Mouse (Mus musculus): Measurements from ENCODE around the gene Cyb561d1. TPM values are rescaled to one million over a fixed set of nuclear protein-coding genes. Genes with fewer than 3 reads are reported as not detected.
"Not testable (repeated sequence)": the region's sequence is repeated elsewhere in the genome, so short reads cannot be mapped to it uniquely, and the experiment has no call there.

Gene Cyb561d1
- total RNA-seq (2021), result 1 to 10 TPM; 2.7 TPM
- long read RNA-seq, experiment 1, full-length matches to known transcripts, result 1 of 2 reads
- long read RNA-seq, experiment 1, partial matches to known transcripts, result 0 of 2 reads
- long read RNA-seq, experiment 1, other reads (novel, unspliced or antisense), result 1 of 2 reads
- long read RNA-seq, experiment 2, full-length matches to known transcripts, result 3 of 5 reads
- long read RNA-seq, experiment 2, partial matches to known transcripts, result 0 of 5 reads
- long read RNA-seq, experiment 2, other reads (novel, unspliced or antisense), result 2 of 5 reads

DNA sequence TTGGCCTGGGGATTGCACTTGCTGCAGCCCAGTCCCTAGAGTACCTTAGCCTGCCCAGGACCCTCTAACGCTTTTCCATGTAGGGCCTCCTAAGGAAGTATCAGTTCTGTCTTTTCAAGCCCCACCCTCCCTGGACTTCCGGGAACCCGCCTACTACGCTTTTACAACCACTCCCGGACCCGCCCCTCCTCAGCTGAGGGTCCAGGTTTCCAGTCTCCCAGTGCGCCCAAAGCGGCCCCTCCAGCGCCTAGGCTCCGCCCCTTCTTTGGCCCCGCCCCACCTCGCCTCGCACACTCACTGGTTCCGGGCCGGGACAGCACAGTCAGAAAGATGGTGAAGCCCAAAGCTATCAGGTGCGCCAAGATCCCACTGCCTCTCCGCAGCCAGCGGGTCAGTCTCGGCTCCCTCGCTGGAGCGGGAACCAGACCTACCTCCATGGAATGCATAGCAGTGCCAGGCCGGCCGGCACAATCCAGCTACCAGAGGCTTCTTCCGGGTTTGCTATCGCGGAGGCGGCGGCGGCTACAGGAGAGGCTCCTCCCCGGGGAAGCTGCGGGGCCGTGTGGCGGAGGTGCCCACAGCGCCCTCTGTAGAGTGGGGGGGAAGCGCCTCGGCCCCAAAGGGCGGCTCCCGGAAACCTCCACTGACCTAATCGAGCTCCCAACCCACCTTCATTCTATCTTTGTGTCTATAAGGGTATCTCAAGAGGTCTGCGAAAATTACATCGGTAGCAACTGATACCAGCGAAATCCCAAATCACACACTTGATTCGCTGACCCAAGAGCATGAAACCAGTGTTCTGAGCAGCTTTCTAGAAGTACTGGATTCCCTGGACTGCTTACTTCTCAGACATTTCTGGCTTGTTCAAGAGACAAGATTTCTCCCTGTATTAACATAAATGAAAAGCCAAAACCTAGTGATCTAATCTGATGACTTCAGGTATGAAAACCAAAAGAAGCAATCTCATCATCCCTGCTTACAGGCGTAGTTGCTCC, at the start of gene Cyb561d1:
Gene Cyb561d1, minus strand, starts transcription at position 884 of the 995 bp plus-strand sequence.
- peak; percentile 93 for DNase-seq

- DNase-seq, result no peak
Measured at GRCm38 (mm10) chr3:108246857-108247256, 45.8 kb upstream of the Cyb561d1 start.

DNA sequence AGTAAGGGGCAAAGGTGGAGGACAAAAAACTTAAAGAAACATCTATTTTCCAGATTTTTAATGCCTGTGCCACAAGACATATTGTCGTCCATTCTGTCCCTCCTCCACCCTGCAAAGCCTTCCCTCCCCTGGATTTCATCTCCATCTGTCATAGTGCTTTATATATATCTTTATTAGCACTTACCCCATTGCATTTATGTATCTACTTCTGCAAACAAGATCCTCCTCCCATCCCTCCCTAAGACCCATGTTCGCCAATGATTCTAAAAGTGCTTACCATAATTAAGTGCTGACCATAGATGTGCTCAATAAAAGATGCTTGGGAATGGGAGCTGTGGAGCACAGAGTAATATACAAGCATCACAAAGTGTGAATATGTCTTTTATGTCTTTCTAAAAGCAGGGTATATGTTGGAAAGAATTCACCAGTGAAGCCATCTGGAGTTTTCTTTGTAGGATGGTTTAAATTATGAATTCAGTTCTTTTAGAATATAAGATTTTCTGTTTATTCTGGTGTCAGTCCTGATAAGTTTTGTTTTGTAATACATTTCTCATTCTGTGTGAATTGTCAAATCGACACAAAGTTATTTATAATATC, 40.3 kb upstream of the Cyb561d1 start:
- DNase-seq, result no peak

- not testable (repeated sequence) for DNase-seq
Measured at GRCm38 (mm10) chr3:108237474-108238102, 36.6 kb upstream of the Cyb561d1 start.

DNA sequence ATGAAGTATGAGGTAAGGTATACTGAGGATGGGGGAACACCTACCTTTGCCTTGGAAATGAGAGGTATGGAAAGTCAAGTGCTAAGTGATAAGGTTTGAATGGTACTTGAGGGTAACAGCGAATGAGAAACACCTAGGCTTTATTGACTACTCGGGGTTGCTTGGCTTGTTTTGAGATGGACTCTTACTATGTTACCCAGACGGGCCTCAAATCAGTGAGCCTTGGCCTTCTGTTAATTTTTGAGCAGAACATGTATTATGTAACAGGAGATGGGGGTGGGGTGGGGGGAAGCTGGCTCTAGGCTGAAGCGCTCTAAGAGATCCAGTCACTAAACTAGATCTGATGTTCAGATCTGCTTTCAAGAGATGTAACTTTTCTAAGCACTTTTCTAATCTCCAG, 30.6 kb upstream of the Cyb561d1 start:
- no peak for DNase-seq

DNA sequence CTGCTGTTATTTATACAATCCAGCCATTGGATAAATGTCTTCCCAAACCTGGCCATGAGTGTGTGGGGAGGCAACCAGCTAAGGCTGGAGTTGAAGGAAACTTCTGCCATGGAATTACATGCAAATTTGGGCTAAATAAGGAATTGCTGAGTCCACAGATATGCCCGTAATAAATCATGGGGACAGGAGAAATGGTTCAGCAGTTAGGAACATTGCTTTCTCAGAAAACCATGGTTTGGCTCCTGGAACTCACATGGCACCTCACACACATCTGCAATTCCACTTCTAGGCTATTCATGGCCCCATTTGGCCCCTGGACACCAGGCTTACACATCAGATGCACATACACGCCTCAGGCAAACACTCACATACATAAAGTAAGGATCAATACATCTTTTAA, 26.5 kb upstream of the Cyb561d1 start:
- no peak for DNase-seq

GRCm38 (mm10) chr3:108226558-108227350, 25.7 kb upstream of the Cyb561d1 start, which contains the start of gene Sypl2:
Gene Sypl2, minus strand, starts transcription at chr3:108226648.
- peak; percentile 85 for DNase-seq

- DNase-seq, result peak; percentile 89
Measured at GRCm38 (mm10) chr3:108225711-108226557, 24.9 kb upstream of the Cyb561d1 start.

- DNase-seq, result peak; percentile 73
Measured at GRCm38 (mm10) chr3:108220661-108221060, 19.6 kb upstream of the Cyb561d1 start.

GRCm38 (mm10) chr3:108214734-108215133, 13.7 kb upstream of the Cyb561d1 start:
- no peak for DNase-seq

- DNase-seq, result peak; percentile 86
Measured at GRCm38 (mm10) chr3:108212406-108212805, 11.4 kb upstream of the Cyb561d1 start.

DNA sequence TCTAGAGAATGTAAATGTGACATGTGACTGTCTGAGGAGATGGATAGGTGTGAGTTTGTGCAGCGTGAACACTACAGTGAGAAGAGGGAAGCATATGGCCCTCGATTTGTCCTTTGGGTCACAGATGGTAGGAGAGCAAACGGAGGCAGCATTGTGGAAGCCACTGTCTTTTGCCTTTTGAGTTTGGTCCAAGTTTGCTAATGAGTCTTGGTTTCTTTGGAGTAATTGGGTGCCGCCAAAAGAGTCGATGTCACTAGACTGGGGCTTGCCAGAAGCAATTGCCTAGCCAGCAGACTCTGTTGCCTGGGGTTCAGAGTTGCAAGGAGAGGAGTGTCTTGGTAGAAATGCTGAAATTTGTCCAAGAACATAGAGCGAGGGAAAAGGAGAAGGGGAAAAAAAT, 10.8 kb upstream of the Cyb561d1 start:
- DNase-seq, result no peak

DNA sequence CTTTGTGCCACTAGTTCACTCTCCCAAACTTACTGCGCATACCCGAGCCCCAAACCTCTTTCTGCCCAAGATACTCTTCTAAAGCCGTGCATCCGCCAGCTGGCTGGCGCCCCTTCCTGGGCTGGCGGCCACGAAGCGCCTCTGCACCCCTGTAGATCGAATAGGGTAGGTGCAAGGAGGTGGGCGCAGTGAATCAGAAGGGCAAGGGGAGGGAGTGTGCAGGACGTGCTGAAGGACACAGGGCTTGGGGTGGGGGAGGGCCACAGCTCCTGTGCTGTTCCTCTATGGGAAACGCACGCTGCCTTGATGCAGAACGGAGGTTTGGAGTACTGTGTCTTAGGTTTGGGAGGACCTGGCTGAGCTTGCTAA, 9.7 kb upstream of the Cyb561d1 start, which contains the start of gene Atxn7l2:
Gene Atxn7l2, minus strand, starts transcription at position 164 of the 369 bp plus-strand sequence.
- no peak for DNase-seq

DNA sequence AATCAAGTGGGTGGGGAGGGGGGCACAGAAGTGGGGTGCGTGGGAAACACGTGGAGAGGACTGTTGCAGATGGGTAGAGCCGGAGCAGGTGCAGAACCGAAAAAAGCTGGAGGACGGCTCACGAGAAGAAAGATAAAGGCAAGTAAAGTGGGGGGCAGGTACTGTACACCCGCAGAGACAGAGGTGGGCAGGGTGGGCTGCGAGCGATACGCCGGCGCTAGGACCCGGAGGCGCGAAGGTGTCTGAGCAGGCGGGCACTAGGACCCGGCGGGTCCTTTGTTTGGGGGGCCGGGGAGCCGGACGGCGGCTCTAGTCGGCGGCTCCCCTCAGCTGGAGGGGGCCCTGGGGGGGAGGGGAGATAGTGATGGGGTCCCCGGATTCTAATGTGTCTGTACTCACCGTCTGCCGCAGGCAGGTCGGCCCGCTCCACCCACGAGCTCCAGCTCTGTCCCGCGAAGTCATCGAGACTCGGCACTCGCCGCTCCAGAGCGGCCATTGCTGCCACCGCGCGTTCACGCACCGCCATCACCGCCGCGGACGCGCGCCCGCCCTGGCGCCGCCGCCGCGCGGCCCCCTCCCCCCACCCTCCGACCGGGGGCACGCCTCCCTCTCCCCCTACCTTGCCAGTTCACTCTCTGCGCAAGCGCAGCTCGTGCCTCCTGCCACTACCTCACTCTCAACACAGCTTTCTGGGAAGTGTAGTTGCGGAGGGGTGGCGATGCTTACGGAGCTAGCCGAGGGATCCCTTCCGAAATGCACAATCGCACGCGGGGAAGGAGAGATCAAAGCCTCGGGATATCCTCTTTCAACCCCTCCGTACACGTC, 9.1 kb upstream of the Cyb561d1 start:
- DNase-seq, result peak; percentile 94

GRCm38 (mm10) chr3:108209536-108209935, 8.5 kb upstream of the Cyb561d1 start:
- DNase-seq, result no peak

- DNase-seq, result no peak
Measured at GRCm38 (mm10) chr3:108209001-108209400, 8.0 kb upstream of the Cyb561d1 start.

- DNase-seq, result no peak
Measured at GRCm38 (mm10) chr3:108206731-108207375, 5.8 kb upstream of the Cyb561d1 start.

DNA sequence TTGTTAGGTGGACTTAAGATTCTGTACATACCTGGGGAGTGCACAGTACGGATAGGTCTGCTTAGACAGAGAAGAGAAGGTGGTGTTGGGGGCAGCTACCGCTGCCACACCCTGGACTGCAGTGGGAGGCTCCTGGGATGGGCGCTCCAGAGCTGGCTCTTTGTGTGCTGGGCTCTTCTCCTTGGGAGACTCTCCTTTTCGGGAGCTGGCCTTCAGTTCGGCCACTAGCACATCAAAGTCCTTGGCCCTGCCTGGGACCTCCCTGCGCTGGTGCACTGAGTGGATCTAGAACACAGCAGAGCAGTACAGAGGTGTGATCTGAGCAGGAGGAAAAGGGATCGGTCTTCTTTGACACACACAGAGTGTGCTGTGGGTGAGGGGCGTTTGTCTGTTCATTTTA, 4.6 kb upstream of the Cyb561d1 start:
- no peak for DNase-seq

- DNase-seq, result no peak
Measured at GRCm38 (mm10) chr3:108204470-108204869, 3.5 kb upstream of the Cyb561d1 start.

Measured in gastrocnemius, postnatal 25 days (tissue).